Mouse (Mus musculus): ENCODE data around the gene Ms4a2.

Gene Ms4a2

DNA sequence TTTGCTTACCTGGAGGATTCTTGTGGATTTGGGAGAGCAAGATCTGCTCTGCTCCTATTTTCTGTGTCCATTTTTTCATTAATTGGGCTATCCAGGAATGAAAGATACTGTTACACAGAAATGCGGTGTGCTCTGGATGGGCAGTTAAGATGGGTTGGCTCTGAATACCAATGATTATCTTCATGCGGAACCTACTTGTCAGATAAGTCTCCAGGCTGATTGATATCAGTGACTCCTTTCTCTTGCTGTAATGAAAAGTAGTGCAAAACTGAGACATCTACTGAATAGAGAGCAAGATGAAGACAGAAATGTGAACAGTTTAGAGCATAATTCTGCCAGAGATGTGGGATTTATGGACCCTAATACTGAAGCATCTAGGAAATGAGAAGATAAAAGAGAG is at the start of gene Ms4a2:
Ms4a2 (minus strand) TSS at position 169 of the 400 bp plus-strand sequence.
- DNase-seq (ENCODE audit: low spot score in 2 of 2) = no peak

DNA sequence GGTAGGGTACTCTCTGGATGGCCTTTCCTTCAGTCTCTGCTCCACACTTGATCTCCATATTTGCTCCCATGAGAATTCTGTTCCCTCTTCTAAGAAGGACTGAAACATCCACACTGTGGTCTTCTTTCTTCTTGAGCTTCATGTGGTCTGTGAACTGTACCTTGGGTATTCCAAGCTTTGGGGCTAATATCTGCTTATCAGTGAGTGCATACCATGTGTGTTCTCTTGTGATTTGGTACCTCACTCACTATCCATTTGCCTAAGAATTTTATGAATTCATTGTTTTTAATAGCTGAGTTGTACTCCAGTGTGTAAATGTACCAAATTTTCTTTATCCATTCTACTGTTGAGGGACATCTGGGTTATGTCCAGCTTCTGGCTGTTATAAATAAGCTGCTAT is 38.0 kb upstream of the Ms4a2 start:
- no peak for DNase-seq (ENCODE audit: low spot score in 2 of 2)

DNA sequence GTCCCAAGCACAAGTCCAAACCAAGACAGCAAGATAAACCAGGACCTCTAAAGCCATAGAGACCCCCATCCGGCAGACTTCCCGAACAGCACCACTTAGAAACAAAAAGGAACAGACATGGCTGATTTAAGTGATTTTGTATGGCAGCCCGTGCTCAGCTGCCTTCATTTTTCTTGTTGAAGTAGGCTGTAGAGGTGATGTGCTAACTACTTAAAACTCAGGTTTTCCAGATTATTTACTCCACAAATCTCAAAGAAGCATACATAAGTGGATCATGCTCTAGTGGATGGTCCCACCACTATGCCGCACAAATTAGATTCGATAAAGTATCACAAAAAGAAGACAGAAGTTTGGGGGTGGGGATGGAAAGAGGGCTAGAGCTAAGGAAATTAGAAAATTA is 36.9 kb upstream of the Ms4a2 start, which contains the start of gene Oosp2:
Oosp2 (minus strand) TSS at position 101 of the 400 bp plus-strand sequence.
- no peak for DNase-seq (ENCODE audit: low spot score in 2 of 2)

DNA sequence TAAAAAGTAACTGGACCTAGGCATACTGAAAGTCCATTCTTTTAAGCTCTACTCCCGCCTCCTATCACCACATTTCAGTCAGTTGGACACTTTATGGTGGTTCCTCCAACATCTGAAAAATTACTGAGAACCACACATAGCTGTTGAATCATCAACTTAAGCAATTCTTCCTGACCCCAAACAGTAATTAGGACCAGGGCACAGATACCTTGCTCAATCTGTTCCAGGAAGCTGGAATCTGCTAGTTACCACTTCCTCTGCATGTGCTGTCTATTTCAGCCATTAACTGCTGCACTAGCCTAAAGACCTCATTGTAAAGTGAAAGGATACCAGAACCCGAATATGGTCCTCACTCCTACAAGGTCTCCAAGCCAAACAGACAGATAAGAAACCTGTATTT is 35.6 kb upstream of the Ms4a2 start:
- no peak for DNase-seq (ENCODE audit: low spot score in 2 of 2)

DNA sequence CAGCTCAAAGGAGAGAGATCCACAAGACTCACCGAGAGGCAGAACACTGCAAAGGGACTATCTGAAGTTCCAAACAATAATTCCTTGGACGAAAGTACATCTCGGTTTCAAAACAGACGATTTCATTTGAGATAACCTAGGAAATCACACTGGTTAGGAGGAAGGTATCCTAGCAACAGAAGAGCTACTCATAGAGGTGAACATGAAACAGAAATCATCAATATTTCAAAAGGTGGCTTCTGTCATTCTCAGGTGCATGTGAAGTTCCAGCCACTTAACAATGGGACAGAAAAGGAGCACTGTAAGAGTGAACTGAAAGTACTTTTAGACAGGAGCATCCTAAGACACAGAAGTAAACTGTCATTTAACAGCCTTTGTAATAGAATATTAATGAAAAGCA is 26.0 kb upstream of the Ms4a2 start:
- no peak for DNase-seq (ENCODE audit: low spot score in 2 of 2)

DNA sequence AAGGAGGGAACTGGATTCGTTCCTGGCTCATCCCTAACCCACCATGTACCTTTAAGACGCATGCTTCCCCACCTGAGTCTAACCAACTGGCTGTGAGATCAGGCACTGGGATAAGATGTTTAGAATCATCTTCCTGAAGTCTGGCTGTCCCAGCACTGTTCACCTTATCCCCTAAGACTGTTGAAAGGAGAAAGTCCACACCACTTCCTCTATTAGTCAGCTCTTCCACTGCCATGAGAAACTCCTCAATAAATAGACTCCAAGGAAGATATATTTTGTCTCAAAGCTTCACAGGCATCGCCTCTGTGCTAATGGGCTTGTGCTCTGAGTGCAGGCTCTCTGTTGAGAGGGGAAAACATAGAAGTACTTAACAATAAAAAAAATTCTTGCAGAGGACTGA is 22.6 kb upstream of the Ms4a2 start:
- no peak for DNase-seq (ENCODE audit: low spot score in 2 of 2)

DNA sequence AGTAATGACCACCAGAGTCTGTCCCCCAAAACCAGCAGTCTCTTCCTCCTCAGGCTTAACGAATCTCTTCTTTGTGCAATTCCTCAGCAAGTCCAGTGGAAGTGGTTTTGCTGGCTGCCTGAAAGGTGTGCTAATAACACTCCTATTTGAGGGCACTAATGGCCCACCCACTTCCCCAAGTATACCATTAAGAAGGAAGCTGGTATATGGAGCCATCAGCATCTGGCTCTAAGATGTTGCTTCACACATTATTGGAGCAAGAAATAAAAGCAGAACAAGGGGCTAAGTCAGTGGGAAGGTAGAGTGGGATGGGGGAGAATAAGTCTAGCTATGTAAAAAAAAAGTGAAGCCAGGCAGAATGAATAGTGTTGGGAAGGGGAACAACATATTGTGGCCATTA is 17.2 kb upstream of the Ms4a2 start, which contains the start of gene Ms4a3:
Ms4a3 (minus strand) TSS at position 120 of the 400 bp plus-strand sequence.
- DNase-seq (ENCODE audit: low spot score in 2 of 2) = no peak

DNA sequence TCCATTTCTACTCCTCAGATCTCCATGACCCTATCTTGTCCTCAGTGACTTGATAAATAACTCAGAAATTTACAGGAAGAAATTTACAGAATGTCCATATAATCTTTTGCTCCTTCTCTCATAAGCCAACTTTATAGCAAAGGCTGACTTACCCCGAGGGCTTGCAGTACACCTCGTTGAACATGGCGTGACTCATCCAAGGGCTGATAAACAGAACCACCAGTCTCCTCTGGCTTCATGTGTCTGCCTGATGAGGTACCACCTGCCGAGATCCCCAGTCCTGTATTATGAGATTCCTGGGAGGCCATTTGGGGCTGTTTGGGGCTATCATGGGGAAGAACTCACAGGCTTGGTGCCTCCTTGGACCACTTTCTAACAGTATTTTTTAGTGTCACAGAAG is 15.5 kb upstream of the Ms4a2 start:
- DNase-seq (ENCODE audit: low spot score in 2 of 2) = no peak

DNA sequence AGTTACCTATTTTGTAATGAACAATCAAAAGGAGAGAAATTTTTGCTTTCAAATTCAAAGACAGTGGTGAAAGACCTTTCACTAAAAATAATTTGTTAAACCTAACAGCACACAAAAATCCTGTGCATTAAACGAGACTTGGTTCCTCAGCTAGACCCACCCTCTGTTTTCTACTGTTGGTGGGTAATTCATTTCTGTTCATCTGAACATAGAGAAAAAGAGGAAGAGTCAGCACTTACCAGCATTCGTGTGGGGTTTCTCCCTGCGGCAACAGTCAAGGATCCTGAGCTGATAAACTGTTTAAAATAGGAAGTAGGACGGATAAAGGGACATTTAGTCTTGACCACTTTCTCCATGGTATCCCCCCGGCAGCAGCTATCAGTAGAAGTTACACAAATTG is 12.1 kb upstream of the Ms4a2 start:
- no peak for DNase-seq (ENCODE audit: low spot score in 2 of 2)

DNA sequence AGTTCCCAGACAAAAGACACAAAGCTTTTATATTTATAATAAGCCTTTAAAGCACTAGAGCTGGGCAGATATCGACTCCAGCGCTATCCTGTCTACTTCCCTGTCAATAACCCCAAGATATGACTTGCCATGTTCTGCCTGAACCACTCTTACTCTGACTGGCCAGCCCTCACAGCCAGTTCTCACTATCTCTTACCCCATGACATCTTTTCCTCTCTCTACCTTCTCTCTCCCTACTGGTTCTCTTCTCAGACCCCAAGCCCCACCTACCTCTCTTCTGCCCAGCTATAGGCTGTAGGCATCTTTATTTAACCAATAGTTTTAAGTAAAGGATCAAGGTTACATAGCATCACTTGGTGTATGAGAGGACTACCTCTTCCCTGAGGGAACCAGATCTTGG is 10.8 kb upstream of the Ms4a2 start:
- no peak for DNase-seq (ENCODE audit: low spot score in 2 of 2)

DNA sequence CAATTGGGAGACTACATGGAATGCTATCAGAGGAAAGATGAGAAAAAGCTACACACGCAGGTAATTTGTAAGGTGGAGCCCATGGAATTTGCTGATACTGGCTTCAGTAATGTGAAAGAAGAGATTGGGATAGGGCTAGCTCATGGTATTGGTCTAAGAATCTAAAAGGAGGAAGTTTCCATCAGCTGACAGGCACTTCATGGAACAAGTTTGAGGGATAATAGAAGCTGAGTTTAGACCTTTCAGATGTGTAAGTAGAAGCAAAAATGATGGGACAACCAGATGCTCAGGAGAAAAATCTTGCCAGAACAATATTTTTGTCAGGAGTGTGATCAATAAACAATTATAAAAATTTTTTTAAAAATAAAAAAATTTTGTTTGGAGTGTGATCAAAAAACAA is 10.2 kb upstream of the Ms4a2 start:
- no peak for DNase-seq (ENCODE audit: low spot score in 2 of 2)

DNA sequence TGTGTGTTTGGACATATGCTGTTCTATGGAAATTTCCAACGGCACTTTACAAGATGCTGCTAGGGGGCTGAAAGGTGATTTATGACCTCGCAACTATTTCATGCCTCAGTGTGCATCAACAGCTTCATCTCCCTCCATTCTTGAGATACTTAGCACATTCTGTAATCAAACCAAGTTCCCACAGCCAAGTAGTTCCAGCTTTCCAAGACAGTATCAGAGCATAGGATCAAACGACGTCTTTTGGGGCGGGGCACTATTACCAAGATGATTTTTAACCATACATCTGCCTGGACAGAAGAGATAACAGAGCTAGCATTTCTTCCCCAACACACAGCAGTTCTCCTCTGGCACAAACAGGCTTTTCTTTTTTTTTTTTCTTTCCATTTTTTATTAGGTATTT is 1.7 kb upstream of the Ms4a2 start:
- DNase-seq (ENCODE audit: low spot score in 2 of 2) = no peak

DNA sequence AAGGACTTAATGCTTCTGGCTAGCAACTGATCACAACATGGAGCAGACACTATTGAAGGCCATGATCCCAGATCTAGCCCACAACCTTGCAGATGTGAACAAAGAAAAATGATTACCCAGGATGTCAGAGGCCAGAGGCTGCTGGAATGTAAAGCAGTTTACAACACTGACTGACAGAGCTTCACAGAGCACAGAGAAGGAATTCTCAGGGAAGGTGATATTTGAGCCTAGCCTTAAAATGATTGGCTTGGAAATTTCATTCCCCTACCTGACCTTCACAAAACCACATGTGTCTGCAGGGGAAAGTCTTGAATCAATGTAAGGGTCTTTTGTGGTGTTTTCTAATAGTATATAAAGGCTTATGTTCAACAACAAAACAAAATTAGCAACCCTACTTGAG is 1.3 kb upstream of the Ms4a2 start:
- DNase-seq (ENCODE audit: low spot score in 2 of 2) = no peak

DNA sequence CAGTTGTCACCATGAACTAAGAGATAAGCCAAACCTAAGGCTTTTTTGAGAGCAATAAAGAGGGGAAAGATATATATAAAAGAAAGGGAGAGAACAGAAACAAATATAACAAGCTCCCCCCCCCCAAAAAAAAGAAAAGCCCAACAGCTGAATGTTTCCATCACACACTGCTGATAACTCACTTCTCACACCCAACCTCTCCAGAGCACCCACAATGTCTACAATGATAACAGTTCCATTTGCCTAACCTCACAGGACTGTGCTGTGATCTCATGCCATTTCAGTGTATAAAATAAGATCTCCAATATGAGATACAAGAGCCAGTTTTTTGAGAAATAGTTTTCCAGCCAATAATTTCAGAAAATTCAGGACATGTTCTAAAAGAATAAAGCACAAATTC is 5.5 kb downstream of the Ms4a2 start:
- DNase-seq (ENCODE audit: low spot score in 2 of 2) = no peak

DNA sequence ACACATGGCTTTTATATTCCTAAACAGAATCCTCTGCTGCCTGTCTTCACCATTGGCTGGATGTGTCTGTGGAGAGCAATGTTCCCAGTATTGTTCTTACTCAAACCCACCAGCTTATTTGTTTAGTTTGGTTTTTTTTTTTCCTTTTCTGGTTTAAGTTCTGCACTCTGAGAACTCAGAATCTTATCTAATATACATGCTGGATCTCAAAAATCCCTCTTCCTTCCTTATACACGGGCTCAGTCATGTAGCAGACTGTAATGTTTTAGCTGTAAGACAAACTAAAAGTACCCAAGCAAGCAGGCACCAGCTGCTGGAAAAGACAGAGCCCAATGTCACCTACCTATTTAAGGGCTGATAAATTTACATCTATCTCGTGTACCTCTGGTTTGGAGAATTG is 8.7 kb downstream of the Ms4a2 start:
- DNase-seq (ENCODE audit: low spot score in 2 of 2) = no peak

DNA sequence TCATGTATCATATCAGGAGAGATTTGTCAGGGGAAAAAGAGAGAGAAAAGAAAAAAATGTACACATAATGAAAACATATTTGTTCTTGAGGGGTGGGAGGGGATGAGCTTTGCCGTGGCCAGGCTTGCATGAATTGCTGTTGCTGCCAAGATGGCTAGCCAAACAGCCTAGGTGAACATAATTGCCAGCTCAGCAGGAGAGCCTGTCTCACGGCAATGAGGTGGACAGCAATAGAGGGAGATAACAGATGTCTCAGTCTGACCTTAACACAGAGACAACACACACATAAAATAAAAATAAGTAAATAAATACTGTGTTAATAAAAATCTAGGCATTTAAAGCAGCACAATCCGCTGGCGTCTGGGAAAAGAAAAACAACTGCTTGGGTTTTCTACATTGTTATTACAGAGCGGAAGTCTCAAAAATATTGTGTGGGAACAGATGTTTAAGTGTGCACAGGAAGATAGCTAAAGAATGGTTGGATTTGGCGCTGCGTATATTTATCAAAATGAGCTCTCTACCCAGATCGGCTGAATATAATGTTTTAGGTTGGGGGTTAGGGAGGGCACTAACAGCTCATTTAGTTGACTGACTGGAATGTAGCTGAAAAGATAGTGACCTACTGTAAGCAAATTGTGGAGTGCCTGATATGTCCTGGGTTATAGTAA is 9.6 kb downstream of the Ms4a2 start:
- DNase-seq (ENCODE audit: low spot score in 2 of 2) = no peak

DNA sequence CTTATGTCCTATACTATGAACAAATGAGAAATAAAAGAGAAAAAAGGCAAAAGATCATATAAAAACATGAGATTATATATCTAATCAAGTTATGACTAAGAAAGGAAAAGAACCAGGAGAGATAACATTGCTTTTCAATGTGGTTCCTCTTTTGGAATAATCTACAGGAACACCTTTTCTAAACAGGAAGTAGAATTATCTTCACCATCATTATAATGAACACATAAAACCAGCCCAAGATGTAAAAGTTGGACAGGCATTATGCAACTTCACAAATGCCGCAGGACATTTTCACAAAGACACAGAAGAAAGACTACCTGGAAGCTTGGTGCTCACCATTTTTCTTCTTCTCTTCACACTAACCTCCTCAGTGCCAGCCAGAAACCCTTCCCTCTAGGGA is 10.4 kb downstream of the Ms4a2 start:
- DNase-seq (ENCODE audit: low spot score in 2 of 2) = no peak

DNA sequence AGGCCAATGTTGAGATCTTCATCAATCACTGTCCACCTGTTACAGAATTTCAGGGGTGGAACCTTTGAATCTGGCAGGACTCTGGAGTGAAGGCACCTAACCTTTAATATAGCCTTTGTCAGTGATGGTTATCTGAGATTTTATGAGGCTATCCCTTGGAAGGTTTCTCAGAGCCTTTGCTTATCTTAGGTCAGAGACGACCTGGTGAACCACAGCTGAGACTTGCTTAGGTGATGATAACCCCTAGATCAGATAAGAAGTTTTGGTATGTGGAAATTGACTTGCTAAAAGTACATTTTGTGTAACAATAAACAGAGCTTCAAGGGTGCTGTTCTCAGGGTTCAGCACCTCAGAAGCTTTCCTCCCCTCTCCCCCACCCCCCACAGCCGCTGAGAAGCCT is 11.2 kb downstream of the Ms4a2 start:
- no peak for DNase-seq (ENCODE audit: low spot score in 2 of 2)

DNA sequence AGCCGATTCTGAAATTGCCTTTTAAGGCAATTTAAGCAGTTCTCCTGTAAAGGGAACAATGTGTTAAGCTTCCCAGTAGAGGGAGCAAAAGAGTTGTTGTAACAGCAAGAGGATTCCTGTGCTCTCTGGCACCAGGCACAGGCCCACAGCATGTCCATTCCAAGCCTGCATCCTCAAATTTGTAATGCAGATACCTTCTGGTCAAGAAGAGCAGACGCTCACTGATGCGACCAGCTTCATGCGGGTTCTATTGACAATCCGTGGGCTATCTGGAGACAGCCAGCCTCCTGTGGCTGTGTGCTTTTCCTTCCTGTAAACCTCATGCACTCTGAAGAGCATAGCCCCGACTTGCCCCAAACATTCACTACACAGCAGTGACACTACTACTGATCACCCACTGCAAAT is 12.0 kb downstream of the Ms4a2 start:
- no peak for DNase-seq (ENCODE audit: low spot score in 2 of 2)

DNA sequence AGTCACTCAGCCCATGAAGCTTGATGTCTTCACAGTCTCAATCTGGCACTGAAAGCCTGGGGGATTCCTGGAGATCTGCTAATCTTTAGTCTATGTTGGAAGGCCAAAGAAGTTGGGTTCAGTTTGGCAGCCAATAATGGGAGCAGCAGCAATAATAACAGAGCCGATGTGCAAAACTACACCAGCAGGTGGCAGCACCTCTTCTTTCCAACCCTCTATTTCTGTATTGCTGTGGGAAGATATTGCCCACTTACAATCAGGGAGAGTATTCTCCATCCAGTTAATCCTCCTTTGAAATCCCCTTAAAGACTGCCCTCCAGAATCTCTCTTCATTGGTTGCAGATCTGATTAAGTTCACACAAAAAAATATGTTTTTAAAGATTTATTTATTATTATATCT is 15.3 kb downstream of the Ms4a2 start:
- peak in 1 of 2 experiments; percentile 15 for DNase-seq (ENCODE audit: low spot score in 2 of 2)

DNA sequence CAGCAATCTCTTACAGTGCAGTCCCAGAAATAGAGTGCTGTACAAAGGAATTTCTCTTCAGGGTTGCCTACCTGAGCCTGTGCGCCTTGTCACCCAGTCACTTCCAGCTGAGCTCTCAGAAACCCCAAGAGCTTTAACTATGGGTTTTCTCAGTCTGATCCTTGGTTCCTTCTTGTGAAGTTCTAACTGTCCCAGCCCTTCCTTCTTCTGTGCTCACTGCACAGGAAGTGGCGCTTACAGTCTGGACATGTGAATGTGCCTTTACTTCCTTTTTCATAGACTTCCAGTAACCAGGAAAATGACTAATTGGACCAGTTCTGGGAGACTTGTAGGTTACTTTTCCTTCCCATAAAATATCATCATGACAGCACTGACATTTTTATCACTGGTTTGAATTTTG is 18.9 kb downstream of the Ms4a2 start, which contains the start of gene Ms4a6d:
Ms4a6d (minus strand) TSS at position 247 of the 400 bp plus-strand sequence.
- no peak for DNase-seq (ENCODE audit: low spot score in 2 of 2)

DNA sequence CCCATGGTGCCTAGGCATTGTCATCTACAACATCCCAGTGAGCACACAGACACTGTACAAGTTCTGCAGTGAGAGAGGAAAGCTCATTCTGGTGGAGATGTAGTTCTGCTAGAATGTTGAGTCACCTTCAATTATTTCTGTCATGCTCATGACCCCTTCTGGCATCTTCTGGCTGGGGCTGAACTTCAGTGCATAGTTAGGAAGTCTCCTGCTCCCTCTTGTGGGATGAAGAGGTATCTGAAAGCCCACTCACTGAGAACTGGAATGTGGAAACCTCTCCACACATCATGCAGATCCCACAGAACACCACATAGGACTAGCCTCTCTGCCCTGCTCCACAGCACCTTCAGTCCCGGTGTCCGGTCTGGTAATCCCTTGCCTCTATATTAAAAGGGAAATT is 21.5 kb downstream of the Ms4a2 start:
- DNase-seq (ENCODE audit: low spot score in 2 of 2) = peak in 1 of 2 experiments; percentile 2

DNA sequence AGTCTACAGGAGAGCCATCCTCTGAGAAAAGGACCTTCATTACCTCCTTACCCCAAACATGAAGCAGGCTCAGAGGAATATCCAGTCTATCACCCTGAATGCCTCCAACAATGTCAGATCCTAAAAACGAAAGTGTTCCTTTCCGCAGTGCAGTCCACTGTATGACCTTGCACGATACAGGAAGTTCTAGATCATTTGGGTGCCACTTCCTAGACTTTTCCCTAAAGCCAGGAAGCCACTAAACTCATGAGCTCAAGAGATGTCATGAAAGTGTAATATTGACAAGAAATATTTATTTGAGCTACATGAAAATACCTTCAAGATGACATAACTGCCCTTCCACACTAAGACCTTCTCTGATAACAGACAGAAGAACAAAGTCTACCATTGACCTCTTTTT is 22.2 kb downstream of the Ms4a2 start:
- no peak for DNase-seq (ENCODE audit: low spot score in 2 of 2)

DNA sequence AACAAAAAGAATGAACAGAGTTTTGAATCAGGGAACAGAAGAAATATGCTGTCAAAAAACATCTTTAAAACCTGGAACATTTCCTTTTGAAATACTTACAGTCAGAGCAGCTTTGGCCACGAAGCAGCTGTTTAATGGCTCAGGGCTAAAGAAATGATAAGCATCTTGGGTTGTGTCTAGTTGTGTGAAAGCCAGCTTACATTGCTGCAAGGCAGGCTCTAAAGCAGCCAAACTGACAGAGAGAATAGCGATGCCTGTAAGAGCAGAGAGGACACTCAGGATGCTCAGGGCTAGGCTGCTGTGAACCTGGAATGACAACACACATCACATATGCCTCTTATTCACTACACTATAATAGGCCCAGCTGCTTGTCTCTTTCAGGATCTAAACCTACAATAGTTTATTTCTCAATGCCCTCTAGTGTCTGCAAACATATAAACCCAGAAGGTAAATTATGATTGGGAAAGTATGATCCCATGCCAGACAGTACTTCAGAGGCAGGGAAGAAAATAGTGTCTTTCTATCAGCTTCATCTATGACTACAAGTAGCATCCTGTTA is 33.5 kb downstream of the Ms4a2 start:
- no peak for DNase-seq (ENCODE audit: low spot score in 2 of 2)
